Mouse (Mus musculus) limb, embryonic 10.5 days (tissue): ENCODE data around the gene Aagab. TPM values are rescaled to one million over a fixed set of nuclear protein-coding genes. Genes with fewer than 3 reads are reported as not detected.

Source experiments
- DNase-seq: peaks from one replicate; pipeline ENCODE4 v3.0.0-alpha.2; 2017; ENCODE audit warnings: low spot score
- H3K27ac ChIP-seq: fragments of 300-500 bp; sonication (generic); 2 replicates; pipeline ENCODE4 v1.5.1; 2016; ENCODE audit warnings: mild to moderate bottlenecking
- H3K27me3 ChIP-seq: fragments of 300-500 bp; sonication (generic); 2 replicates; pipeline ENCODE4 v1.6.1; 2016; ENCODE audit warnings: low read depth, mild to moderate bottlenecking; ENCODE audit not compliant: poor library complexity, severe bottlenecking
- H3K36me3 ChIP-seq: fragments of 300-500 bp; sonication (generic); 2 replicates; pipeline ENCODE4 v1.6.1; 2016; ENCODE audit warnings: mild to moderate bottlenecking, moderate library complexity
- H3K4me1 ChIP-seq: fragments of 300-500 bp; sonication (generic); 2 replicates; pipeline ENCODE4 v1.6.1; 2016
- H3K4me3 ChIP-seq: fragments of 300-500 bp; sonication (generic); 2 replicates; pipeline ENCODE4 v1.5.1; 2016; ENCODE audit warnings: mild to moderate bottlenecking, moderate library complexity
- H3K9me3 ChIP-seq: fragments of 300-500 bp; sonication (generic); replicated peaks from 2 replicates; pipeline ENCODE4 v1.6.1; 2016; ENCODE audit warnings: mild to moderate bottlenecking
- WGBS: fragments of 180-500 bp; shearing (Covaris S2); methylation state at CpG from one replicate; pipeline ENCODE4 v1.1.7; 2016; 5-methylcytosine and 5-hydroxymethylcytosine counted together
- polyA plus RNA-seq: library from polyadenylated mRNA; unstranded; fragments of >200 nt; fragmentation: Nextera tagmentation; extraction: Ambion mirVana; gene quantifications from 2 replicates; pipeline ENCODE4 v1.2.1, GENCODE M21; 2016

The Aagab gene
- polyA plus RNA-seq, 1 experiment from 2014 or later = 36.8 TPM

- WGBS = 79% methylated on average over 2 of the region's 2 CpGs
- DNase-seq = no peak
- Histone ChIP-seq H3K27me3 (0 out of 2 replicates have a peak, but pooled peaks cover 11% of the 10 kb centered on the region), H3K4me3 (no peak overlapping the region), H3K9me3 (no peaks in the 10 kb centered on the region), H3K4me1 (0 out of 2 replicates have a peak, but pooled peaks cover 10% of the 10 kb centered on the region), H3K36me3 (no peaks in the 10 kb centered on the region), H3K27ac (no peak overlapping the region)
These were observed 22.4 kb upstream of the Aagab start for GRCm38 (mm10) chr9:63580046-63580445.

- H3K36me3 ChIP-seq = no peaks in the 10 kb centered on the region
- H3K4me1 ChIP-seq = 0 out of 2 replicates have a peak, but pooled peaks cover 10% of the 10 kb centered on the region
- WGBS = 93% methylated on average over 4 of the region's 4 CpGs
- H3K27ac ChIP-seq = no peak overlapping the region
- H3K27me3 ChIP-seq = 0 out of 2 replicates have a peak, but pooled peaks cover 11% of the 10 kb centered on the region
- H3K9me3 ChIP-seq = no peaks in the 10 kb centered on the region
- no peak overlapping the region for H3K4me3 ChIP-seq
- no peak for DNase-seq
These were observed 20.7 kb upstream of the Aagab start for GRCm38 (mm10) chr9:63581778-63582177.

GRCm38 (mm10) chr9:63585251-63585650 is 17.2 kb upstream of the Aagab start:
- Histone ChIP-seq H3K36me3 (no peaks in the 10 kb centered on the region), H3K27ac (no peak overlapping the region), H3K27me3 (no peaks in the 10 kb centered on the region), H3K9me3 (no peaks in the 10 kb centered on the region), H3K4me1 (0 out of 2 replicates have a peak, but pooled peaks cover 10% of the 10 kb centered on the region), H3K4me3 (no peak overlapping the region)
- WGBS = 92% methylated on average over 6 of the region's 6 CpGs
- DNase-seq = no peak

GRCm38 (mm10) chr9:63589209-63589608 is 13.3 kb upstream of the Aagab start:
- Histone ChIP-seq H3K4me1 (peaks cover 13% of the 10 kb centered on the region), H3K27ac (no peak overlapping the region), H3K27me3 (no peaks in the 10 kb centered on the region), H3K36me3 (no peaks in the 10 kb centered on the region), H3K4me3 (no peak overlapping the region), H3K9me3 (no peaks in the 10 kb centered on the region)
- WGBS = 58% methylated on average over 6 of the region's 6 CpGs
- DNase-seq = no peak

- no peak for DNase-seq
- WGBS = 93% methylated on average over 4 of the region's 4 CpGs
- no peaks in the 10 kb centered on the region for H3K27me3 ChIP-seq
These were observed 11.9 kb upstream of the Aagab start for GRCm38 (mm10) chr9:63590592-63590991.

GRCm38 (mm10) chr9:63591661-63592256 is 10.7 kb upstream of the Aagab start:
- 95% methylated on average over 8 of the region's 8 CpGs for WGBS
- no peaks in the 10 kb centered on the region for H3K36me3 ChIP-seq
- H3K4me3 ChIP-seq = no peak overlapping the region

More at GRCm38 (mm10) chr9:63590592-63590991, 11.9 kb upstream of the Aagab start:
- peaks cover 20% of the 10 kb centered on the region for H3K4me1 ChIP-seq
- H3K36me3 ChIP-seq = no peaks in the 10 kb centered on the region
- no peaks in the 10 kb centered on the region for H3K9me3 ChIP-seq
- H3K27ac ChIP-seq = no peak overlapping the region
- H3K4me3 ChIP-seq = no peak overlapping the region

GRCm38 (mm10) chr9:63595032-63595431 is 7.4 kb upstream of the Aagab start:
- Histone ChIP-seq H3K27me3 (no peaks in the 10 kb centered on the region), H3K27ac (peak overlapping the region; percentile 32; the same call in 1 of the 2 replicates), H3K4me1 (peaks cover 31% of the 10 kb centered on the region), H3K9me3 (no peaks in the 10 kb centered on the region), H3K4me3 (no peak overlapping the region), H3K36me3 (no peaks in the 10 kb centered on the region)
- DNase-seq = no peak
- WGBS = 95% methylated on average over 1 of the region's 1 CpGs

More at GRCm38 (mm10) chr9:63591661-63592256, 10.7 kb upstream of the Aagab start:
- no peak overlapping the region for H3K27ac ChIP-seq
- H3K9me3 ChIP-seq = no peaks in the 10 kb centered on the region
- DNase-seq = no peak
- peaks cover 31% of the 10 kb centered on the region for H3K4me1 ChIP-seq
- H3K27me3 ChIP-seq = no peaks in the 10 kb centered on the region

GRCm38 (mm10) chr9:63595652-63596051 is 6.8 kb upstream of the Aagab start:
- DNase-seq = no peak
- WGBS = 88% methylated on average over 8 of the region's 8 CpGs
- no peaks in the 10 kb centered on the region for H3K27me3 ChIP-seq
- H3K4me1 ChIP-seq = peaks cover 31% of the 10 kb centered on the region
- H3K27ac ChIP-seq = peak overlapping the region; percentile 32; the same call in 1 of the 2 replicates
- no peaks in the 10 kb centered on the region for H3K9me3 ChIP-seq
- no peak overlapping the region for H3K4me3 ChIP-seq
- H3K36me3 ChIP-seq = no peaks in the 10 kb centered on the region

GRCm38 (mm10) chr9:63596660-63597059 is 5.8 kb upstream of the Aagab start:
- Histone ChIP-seq H3K4me3 (no peak overlapping the region), H3K9me3 (no peaks in the 10 kb centered on the region), H3K36me3 (no peaks in the 10 kb centered on the region), H3K4me1 (peaks cover 31% of the 10 kb centered on the region), H3K27me3 (no peaks in the 10 kb centered on the region), H3K27ac (0 out of 2 replicates have a peak overlapping the region, but pooled peaks have one; percentile 14)
- no peak for DNase-seq
- 88% methylated on average over 9 of the region's 9 CpGs for WGBS

- no peaks in the 10 kb centered on the region for H3K36me3 ChIP-seq
- H3K27ac ChIP-seq = peak overlapping the region; percentile 17; the same call in 1 of the 2 replicates
- DNase-seq = no peak
- no peaks in the 10 kb centered on the region for H3K9me3 ChIP-seq
- peaks cover 60% of the 10 kb centered on the region for H3K4me1 ChIP-seq
- peak overlapping the region; percentile 96 for H3K4me3 ChIP-seq
- H3K27me3 ChIP-seq = no peaks in the 10 kb centered on the region
- 71% methylated on average over 6 of the region's 6 CpGs for WGBS
These were observed 1.4 kb downstream of the Aagab start for GRCm38 (mm10) chr9:63603849-63604248.

- WGBS = 84% methylated on average over 2 of the region's 2 CpGs
- Histone ChIP-seq H3K4me1 (peaks cover 83% of the 10 kb centered on the region), H3K36me3 (no peaks in the 10 kb centered on the region), H3K27ac (no peak overlapping the region), H3K9me3 (no peaks in the 10 kb centered on the region), H3K27me3 (no peaks in the 10 kb centered on the region), H3K4me3 (no peak overlapping the region)
- no peak for DNase-seq
These were observed 4.1 kb downstream of the Aagab start for GRCm38 (mm10) chr9:63606594-63606993.

- DNase-seq = no peak
- Histone ChIP-seq H3K4me1 (peaks cover 86% of the 10 kb centered on the region), H3K36me3 (no peaks in the 10 kb centered on the region), H3K27ac (no peak overlapping the region), H3K4me3 (no peak overlapping the region), H3K27me3 (no peaks in the 10 kb centered on the region), H3K9me3 (no peaks in the 10 kb centered on the region)
- WGBS = 90% methylated on average over 6 of the region's 6 CpGs
These were observed 5.5 kb downstream of the Aagab start for GRCm38 (mm10) chr9:63608006-63608405.

GRCm38 (mm10) chr9:63609246-63609645 is 6.8 kb downstream of the Aagab start:
- H3K36me3 ChIP-seq = no peaks in the 10 kb centered on the region
- 0 out of 2 replicates have a peak overlapping the region, but pooled peaks have one; percentile 37 for H3K27ac ChIP-seq
- H3K27me3 ChIP-seq = no peaks in the 10 kb centered on the region
- H3K9me3 ChIP-seq = no peaks in the 10 kb centered on the region
- peaks cover 86% of the 10 kb centered on the region for H3K4me1 ChIP-seq
- H3K4me3 ChIP-seq = no peak overlapping the region
- 77% methylated on average over 8 of the region's 8 CpGs for WGBS
- DNase-seq = no peak
